Mouse (Mus musculus): ENCODE data around the gene Fezf2.

Gene Fezf2

DNA sequence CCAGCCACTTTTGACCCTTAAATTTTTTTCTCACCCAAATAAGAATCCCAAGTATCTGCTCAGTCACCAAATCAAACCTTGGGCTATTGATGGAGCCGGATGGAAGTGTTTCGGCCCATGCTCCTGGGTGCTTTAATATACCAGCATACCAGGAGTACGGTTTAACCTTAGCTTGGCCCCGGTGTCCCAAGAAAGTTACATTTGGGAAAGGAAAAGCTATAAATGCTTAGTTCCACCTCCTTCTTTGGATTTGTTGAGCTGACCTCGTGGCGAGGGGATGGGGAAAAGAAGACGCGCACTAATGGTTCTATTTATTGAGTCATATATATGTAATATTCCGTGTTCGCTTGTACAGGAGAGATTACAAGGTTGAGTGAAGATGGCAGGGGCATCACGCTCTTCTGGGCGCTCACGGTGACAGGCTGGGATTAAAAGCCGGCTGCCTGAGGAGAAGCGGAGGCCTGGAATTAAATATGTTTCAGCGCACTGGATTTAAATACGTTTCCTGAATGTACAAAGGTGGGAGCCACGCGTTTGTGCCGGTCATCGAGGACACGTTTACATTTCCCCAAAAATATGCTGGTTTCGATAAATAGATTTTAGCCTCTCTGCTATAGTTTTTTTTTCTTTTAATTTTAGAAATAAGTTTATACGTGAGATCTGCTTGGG, 6.1 kb downstream of the Fezf2 start:
- no peak for DNase-seq

GRCm38 (mm10) chr14:12341075-12341788, 6.8 kb downstream of the Fezf2 start:
- no peak for DNase-seq

DNA sequence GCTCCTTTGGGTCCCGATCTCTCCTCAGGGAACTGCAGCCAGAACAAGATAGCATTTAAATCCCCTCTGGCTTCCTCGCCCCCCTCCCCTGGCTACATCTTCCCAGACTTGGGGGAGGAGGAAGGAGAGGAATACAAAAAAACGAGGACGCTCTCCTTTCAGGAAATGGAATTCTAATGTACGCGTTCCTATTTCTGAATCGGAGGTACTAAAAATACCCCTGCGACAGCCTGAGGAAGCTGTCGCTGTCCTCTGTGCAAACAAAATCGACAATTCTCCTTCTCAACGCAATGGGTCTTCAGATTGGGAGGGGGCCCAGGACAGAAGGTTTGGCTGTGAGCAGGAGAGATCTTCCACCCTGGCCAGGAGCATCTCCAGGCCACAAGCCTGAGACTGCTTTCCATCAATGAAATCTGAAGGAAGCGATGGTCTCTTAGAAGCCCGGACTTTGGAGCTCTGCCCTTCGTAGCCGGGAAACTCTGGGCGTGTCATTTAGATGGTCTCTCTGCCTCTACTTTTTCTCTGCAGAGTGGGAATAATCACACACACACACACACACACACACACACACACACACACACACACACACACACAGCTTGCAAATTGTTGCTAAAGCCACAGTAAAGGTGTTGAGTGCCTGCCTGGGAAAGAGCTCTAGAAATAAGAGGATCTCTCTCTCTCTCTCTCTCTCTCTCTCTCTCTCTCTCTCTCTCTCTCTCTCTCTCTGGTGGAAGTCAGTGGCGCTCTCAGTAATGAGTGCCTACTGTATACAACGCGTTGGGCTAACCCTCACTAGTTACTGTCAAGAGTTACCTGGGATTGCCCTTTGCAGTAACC, 7.5 kb downstream of the Fezf2 start:
- DNase-seq, result no peak

DNA sequence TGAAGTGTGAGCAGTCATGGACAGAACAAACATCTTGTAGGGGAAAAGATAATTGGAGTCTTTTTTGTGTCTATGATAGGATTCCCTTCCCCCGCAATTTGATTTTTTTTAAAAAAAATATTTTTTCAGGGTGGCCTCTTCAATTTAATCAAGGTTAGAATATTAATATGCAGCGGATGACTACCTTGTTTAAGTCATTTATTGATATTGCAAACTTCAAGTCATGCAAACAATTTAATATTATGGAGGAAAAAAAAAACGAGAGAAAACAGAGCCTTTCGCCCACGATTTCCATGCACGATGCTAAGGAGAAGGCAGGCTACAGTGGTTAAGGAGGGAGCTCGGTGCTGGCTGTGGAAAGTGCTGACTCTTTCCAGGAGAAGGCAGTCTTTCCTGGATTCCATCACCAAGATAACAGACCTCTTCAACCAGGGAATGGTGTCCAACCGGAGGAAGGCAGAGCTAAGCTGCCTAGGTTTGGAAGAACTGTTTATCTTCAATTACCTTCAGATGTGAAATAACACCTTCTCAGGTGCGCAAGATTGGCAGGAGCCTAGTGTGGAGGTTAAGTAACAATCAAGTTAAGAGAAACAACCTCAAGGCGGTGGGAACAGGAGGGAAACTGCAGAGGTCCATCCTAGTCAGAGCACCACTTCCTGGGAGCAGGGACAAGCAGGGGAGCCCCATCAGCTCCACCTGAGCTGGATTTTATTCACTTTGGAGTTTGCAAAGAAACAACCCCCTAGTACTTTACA, 9.0 kb downstream of the Fezf2 start:
- DNase-seq, result no peak

GRCm38 (mm10) chr14:12337998-12338809, 9.8 kb downstream of the Fezf2 start:
- no peak for DNase-seq

DNA sequence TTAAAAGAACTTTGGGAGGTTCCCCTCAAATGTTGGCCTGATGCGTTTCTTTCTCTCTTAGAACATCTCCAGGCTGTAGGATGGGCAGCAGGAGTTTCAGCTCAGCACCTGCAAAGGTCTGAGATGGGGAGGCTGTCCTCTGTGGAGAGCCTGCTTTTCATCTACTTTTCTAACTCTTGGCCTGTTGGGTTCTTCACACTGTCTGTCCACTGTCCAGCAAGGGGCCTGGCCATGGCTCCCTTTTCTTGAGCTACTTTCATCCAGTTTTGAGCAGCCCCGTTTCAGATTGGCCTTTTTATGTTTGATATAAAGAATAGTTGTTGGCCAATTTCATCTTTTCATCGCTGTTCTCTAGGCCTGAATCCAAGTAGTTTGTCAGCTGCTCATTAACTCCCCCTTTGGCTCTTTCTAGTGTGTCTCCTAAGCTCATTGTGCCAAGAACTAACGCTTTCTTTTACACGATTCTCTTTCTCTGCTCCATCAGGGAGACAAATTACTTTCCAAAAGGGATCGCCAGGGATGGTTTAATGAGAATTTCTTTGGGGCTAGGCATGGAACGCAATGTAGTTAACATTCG, 10.5 kb downstream of the Fezf2 start:
- DNase-seq, result no peak

GRCm38 (mm10) chr14:12334925-12335324, 13.1 kb downstream of the Fezf2 start:
- no peak for DNase-seq

DNA sequence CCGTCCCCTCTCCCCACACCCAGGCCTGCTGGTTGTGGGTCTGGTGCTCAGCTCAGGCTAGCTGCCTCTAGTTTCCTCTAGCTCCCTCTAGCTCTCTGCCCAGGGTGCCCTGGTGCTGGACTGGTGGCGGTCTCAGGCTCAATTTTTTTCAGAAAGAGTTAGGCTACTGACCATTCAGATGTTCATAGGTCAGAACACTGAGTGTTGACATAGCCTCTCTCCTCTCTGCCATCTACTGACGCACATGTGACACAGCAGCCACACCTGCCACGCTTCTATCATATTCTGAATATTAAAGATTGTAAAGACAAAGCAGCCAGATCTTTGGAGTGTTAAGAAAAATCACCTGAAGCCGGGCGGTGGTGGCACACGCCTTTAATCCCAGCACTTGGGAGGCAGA, 14.4 kb downstream of the Fezf2 start:
- no peak for DNase-seq

GRCm38 (mm10) chr14:12303106-12303505, 44.9 kb downstream of the Fezf2 start:
- DNase-seq, result no peak

DNA sequence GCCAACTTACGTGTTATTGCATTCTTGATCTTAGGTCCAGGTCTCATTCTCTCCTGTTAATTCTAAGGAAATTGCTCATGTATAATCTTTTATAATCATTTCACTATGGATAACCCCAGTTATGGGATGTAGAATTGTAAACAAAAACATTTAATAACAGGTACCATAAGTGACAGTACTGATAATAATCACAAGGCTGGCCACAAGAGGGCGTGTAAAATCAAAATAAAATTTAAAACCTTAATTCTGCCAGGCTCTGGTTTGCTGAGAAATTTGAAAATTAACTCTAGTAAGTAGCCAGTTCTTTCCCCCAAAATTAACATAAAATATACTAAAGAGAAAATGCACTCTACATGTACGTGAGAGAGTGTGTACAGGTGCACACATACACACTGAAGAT, 47.3 kb downstream of the Fezf2 start:
- DNase-seq, result no peak

DNA sequence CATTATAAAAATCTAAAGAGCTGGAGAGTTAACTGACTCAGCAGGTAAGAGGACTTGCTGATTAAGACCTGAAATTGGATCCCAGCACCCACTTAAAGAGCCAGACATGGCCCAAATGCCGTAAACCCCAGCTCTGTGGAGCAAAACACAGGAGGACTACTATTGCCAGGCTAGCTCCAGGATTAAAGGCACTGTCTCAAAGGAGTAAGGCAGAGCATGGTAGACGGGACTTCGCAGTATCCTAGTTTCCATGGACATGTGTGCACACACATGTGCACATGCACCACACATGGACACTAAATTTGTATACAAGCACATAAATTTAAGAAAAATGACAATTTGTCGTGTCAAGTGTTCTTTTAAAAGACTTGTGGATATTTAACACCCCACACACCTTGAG, 47.7 kb downstream of the Fezf2 start:
- no peak for DNase-seq

GRCm38 (mm10) chr14:12299654-12300053, 48.3 kb downstream of the Fezf2 start:
- no peak for DNase-seq

DNA sequence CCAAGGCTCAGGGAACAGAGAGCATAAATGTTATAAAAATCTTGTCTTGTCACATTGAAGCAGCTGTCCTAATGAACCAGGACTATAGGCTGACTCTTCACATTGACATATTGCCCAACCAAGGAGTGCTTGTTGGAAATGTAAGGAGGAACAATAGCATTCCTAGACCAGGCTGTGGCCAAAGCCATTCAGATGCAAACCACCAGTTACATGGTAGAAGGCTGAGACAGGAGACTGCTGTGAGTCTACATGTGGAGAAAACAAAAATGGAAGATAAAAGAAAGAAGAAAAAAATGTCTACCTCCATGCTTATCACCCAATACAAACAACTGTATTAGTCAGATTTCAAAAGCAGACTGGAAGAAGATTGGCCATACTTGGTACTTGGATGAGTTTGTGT, 48.8 kb downstream of the Fezf2 start:
- no peak for DNase-seq

DNA sequence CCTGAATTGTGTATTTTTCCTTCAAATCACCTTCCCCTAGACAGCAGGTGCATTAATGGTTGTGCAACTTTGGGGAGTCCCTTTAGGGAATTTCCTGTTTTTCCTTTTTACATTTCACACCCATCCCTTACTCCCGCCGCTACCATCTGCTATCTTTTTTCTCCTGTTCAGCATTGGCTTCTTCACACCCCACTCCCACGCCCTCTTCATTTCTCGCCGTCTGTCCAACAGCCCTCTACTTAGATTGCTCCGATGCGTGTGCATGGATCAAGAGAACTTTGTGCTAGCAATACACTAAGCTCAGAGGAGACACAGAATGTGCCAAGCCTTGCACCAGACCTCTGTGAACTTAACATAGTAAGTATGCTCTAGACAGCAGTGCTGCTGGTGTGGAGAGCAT, 51.6 kb downstream of the Fezf2 start:
- no peak for DNase-seq

Data from thymus, postnatal 36 days (tissue).